23 mouse cellular contexts compared by ENCODE assay signal in genomic region chr9:114052031-114052430, GRCm38 (mm10). TPM values are rescaled to one million over a fixed set of nuclear protein-coding genes. Genes with fewer than 3 reads are reported as not detected.
A peak's percentile ranks its signal among the peaks of the same experiment; 100 is the strongest.
DNase-seq lines count a peak whose midpoint lies in the region; ATAC-seq and TF ChIP-seq lines count a peak whose summit lies in the region.
"Had no signal": no experiment of that assay in that cellular context is flagged by ENCODE, and none has a peak within 500 bp of the region (broad histone marks: within the 10 kb centered on the region; RNA-seq: fewer than 3 reads in every experiment).

No protein-coding gene starts in this region.

- 82% methylated on average over 4 of the region's 4 CpGs for WGBS in limb, embryonic 11.5 days
- 81% methylated on average over 4 of the region's 4 CpGs for WGBS in limb, embryonic 10.5 days
- 73% methylated on average over 4 of the region's 4 CpGs for WGBS in embryonic facial prominence, embryonic 14.5 days

- no peak overlapping the region for H3K4me2 ChIP-seq in limb, embryonic 11.5 days (ENCODE audit: low read depth, severe bottlenecking)
- H3K4me2 ChIP-seq in embryonic facial prominence, embryonic 14.5 days (ENCODE audit: low read depth, low read length) = no peak overlapping the region
- H3K4me2 ChIP-seq: hindbrain, embryonic 13.5 days; limb, embryonic 12.5 days; lung, embryonic 14.5 days; midbrain, embryonic 15.5 days; neural tube, embryonic 13.5 days; stomach, embryonic 15.5 days had no signal

- H3K27ac ChIP-seq in limb, embryonic 11.5 days (replicated peaks; ENCODE audit: low read depth, low read length) = no peak overlapping the region
- H3K27ac ChIP-seq in limb, embryonic 10.5 days = no peak overlapping the region
- no peak overlapping the region for H3K27ac ChIP-seq in embryonic facial prominence, embryonic 14.5 days (replicated peaks; ENCODE audit: low read depth, low read length)
- H3K27ac ChIP-seq: heart, adult 2 months; hindbrain, embryonic 13.5 days; limb, embryonic 12.5 days; liver, embryonic 14.5 days; midbrain, embryonic 15.5 days; neural tube, embryonic 13.5 days; stomach, embryonic 15.5 days had no signal

- H3K27me3 ChIP-seq in limb, embryonic 11.5 days (ENCODE audit: control insufficient read depth, insufficient read depth, low read length) = peaks cover 14% of the 10 kb centered on the region
- H3K27me3 ChIP-seq in limb, embryonic 10.5 days (ENCODE audit: low read depth, poor library complexity, severe bottlenecking) = peaks cover 25% of the 10 kb centered on the region
- H3K27me3 ChIP-seq in E14TG2a.4 (ENCODE audit: insufficient read depth, low read length) = peaks cover 21% of the 10 kb centered on the region
- peaks cover 19% of the 10 kb centered on the region for H3K27me3 ChIP-seq in embryonic facial prominence, embryonic 14.5 days (replicated peaks; ENCODE audit: control insufficient read depth, insufficient read depth, low read length)

- H3K9me3 ChIP-seq in limb, embryonic 11.5 days (ENCODE audit: control insufficient read depth, low read length) = no peaks in the 10 kb centered on the region
- H3K9me3 ChIP-seq in limb, embryonic 10.5 days (replicated peaks) = no peaks in the 10 kb centered on the region
- peaks cover 6% of the 10 kb centered on the region; the same call in 1 of the 2 replicates for H3K9me3 ChIP-seq in E14TG2a.4 (ENCODE audit: low read length)
- H3K9me3 ChIP-seq in embryonic facial prominence, embryonic 14.5 days (ENCODE audit: control insufficient read depth, low read length) = no peaks in the 10 kb centered on the region
- H3K9me3 ChIP-seq: hindbrain, embryonic 13.5 days; limb, embryonic 12.5 days; midbrain, embryonic 15.5 days; neural tube, embryonic 13.5 days; stomach, embryonic 15.5 days had no signal

- H3K9ac ChIP-seq in limb, embryonic 11.5 days (ENCODE audit: low read length) = no peak overlapping the region
- H3K9ac ChIP-seq in embryonic facial prominence, embryonic 14.5 days (ENCODE audit: low read depth, low read length) = no peak overlapping the region
- H3K9ac ChIP-seq: hindbrain, embryonic 13.5 days; limb, embryonic 12.5 days; liver, embryonic 14.5 days; lung, embryonic 14.5 days; midbrain, embryonic 15.5 days; neural tube, embryonic 13.5 days; stomach, embryonic 15.5 days had no signal

- H3K4me3 ChIP-seq in limb, embryonic 11.5 days (ENCODE audit: low read depth, low read length) = no peak overlapping the region
- H3K4me3 ChIP-seq in limb, embryonic 10.5 days = no peak overlapping the region
- H3K4me3 ChIP-seq in E14TG2a.4 (replicated peaks; ENCODE audit: low read length) = 0 out of 2 replicates have a peak overlapping the region, but pooled peaks have one; percentile 7
- no peak overlapping the region for H3K4me3 ChIP-seq in embryonic facial prominence, embryonic 14.5 days (ENCODE audit: low read depth, low read length)
- H3K4me3 ChIP-seq: heart, adult 2 months; hindbrain, embryonic 13.5 days; limb, embryonic 12.5 days; midbrain, embryonic 15.5 days; myocyte; neural tube, embryonic 13.5 days; stomach, embryonic 15.5 days had no signal

- no peaks in the 10 kb centered on the region for H3K36me3 ChIP-seq in limb, embryonic 11.5 days (ENCODE audit: control insufficient read depth, insufficient read depth, low read length)
- H3K36me3 ChIP-seq in limb, embryonic 10.5 days = no peaks in the 10 kb centered on the region
- no peaks in the 10 kb centered on the region for H3K36me3 ChIP-seq in E14TG2a.4 (ENCODE audit: insufficient read depth, low read length)
- no peaks in the 10 kb centered on the region for H3K36me3 ChIP-seq in embryonic facial prominence, embryonic 14.5 days (ENCODE audit: control insufficient read depth, insufficient read depth, low read length)
- H3K36me3 ChIP-seq: hindbrain, embryonic 13.5 days; limb, embryonic 12.5 days; midbrain, embryonic 15.5 days; neural tube, embryonic 13.5 days; stomach, embryonic 15.5 days had no signal

- peak; percentile 41; the same call in 1 of the 2 replicates for ATAC-seq in limb, embryonic 11.5 days (ENCODE audit: insufficient number of reproducible peaks, low FRiP score, low TSS enrichment, low read depth)
- 0 out of 2 replicates have a peak, but pooled peaks have one; percentile 12 for ATAC-seq in embryonic facial prominence, embryonic 14.5 days (ENCODE audit: low read depth)
- ATAC-seq in megakaryocyte-erythroid progenitor cell, adult 5-6 weeks (replicated peaks; ENCODE audit: low FRiP score, low TSS enrichment, poor library complexity, severe bottlenecking) = peak; percentile 33; the same call in 1 of the 2 replicates
- ATAC-seq: inflammation-experienced regulatory T-cells, adult 6 months; midbrain, embryonic 15.5 days had no signal

- DNase-seq in limb, embryonic 11.5 days (ENCODE audit: low spot score) = no peak
- DNase-seq in limb, embryonic 10.5 days (ENCODE audit: low spot score) = no peak
- no peak for DNase-seq in embryonic facial prominence, embryonic 14.5 days (ENCODE audit: low spot score)
- no peak for DNase-seq in cerebellum, postnatal 36 days
- no peak for DNase-seq in layer of hippocampus, postnatal 10 days (ENCODE audit: low spot score in 2 of 2)
- DNase-seq: adrenal gland, postnatal 25 days; cerebellum, adult 8-10 months; gastrocnemius, postnatal 25 days; heart, adult 2 months; heart, postnatal 36 days; lung, embryonic 14.5 days; right cerebral cortex, postnatal 4 days had no signal

- TF ChIP-seq CTCF in E14TG2a.4 (conservative IDR thresholded peaks at IDR 0.05; ENCODE audit: low read length) = no peak

- H3K4me1 ChIP-seq in limb, embryonic 11.5 days (ENCODE audit: control insufficient read depth, insufficient read depth, low read length) = no peaks in the 10 kb centered on the region
- H3K4me1 ChIP-seq in limb, embryonic 10.5 days = peaks cover 2% of the 10 kb centered on the region
- H3K4me1 ChIP-seq in E14TG2a.4 (replicated peaks; ENCODE audit: low read depth, low read length) = peaks cover 54% of the 10 kb centered on the region
- no peaks in the 10 kb centered on the region for H3K4me1 ChIP-seq in embryonic facial prominence, embryonic 14.5 days (ENCODE audit: control insufficient read depth, insufficient read depth, low read length)
- H3K4me1 ChIP-seq: midbrain, embryonic 15.5 days had no signal

RNA-seq across cellular contexts. Expression of gene Susd5, which starts 4.9 kb away (rescaled TPM):
- 0.64 and 1.7 TPM in 2 replicates for polyA plus RNA-seq in limb, embryonic 11.5 days (2014; fragmentation: Nextera tagmentation; extraction: Ambion mirVana)
- 0.13 and 0.66 TPM in 2 replicates for polyA plus RNA-seq in limb, embryonic 10.5 days (2016; fragmentation: Nextera tagmentation; extraction: Ambion mirVana)
- polyA plus RNA-seq in embryonic facial prominence, embryonic 14.5 days (2014; fragmentation: Nextera tagmentation; extraction: Ambion mirVana) = 9.2 and 16.1 TPM in 2 replicates
- not detected in 2 replicates for total RNA-seq in megakaryocyte-erythroid progenitor cell, adult 5-6 weeks (2014; fragmentation: Nextera tagmentation)
- total RNA-seq in megakaryocyte-erythroid progenitor cell, adult 5-6 weeks (2017) = not detected in 2 replicates
- 1 to 10 TPM; 1.6 to 2.3 TPM for total RNA-seq in layer of hippocampus, postnatal 10 days (2021)
- polyA plus RNA-seq: forebrain, embryonic 11.5 days; inflammation-experienced regulatory T-cells, adult 6 months had no signal

RNA-seq across cellular contexts. Expression of gene Fbxl2, which starts 6.0 kb away (rescaled TPM):
- 2.7 and 4.0 TPM in 2 replicates for polyA plus RNA-seq in limb, embryonic 11.5 days (2014; fragmentation: Nextera tagmentation; extraction: Ambion mirVana)
- 3.2 and 5.4 TPM in 2 replicates for polyA plus RNA-seq in limb, embryonic 10.5 days (2016; fragmentation: Nextera tagmentation; extraction: Ambion mirVana)
- 6.8 and 8.4 TPM in 2 replicates for polyA plus RNA-seq in embryonic facial prominence, embryonic 14.5 days (2014; fragmentation: Nextera tagmentation; extraction: Ambion mirVana)
- total RNA-seq in megakaryocyte-erythroid progenitor cell, adult 5-6 weeks (2014; fragmentation: Nextera tagmentation) = 2.6 and 4.0 TPM in 2 replicates
- 1.3 and 1.8 TPM in 2 replicates for total RNA-seq in megakaryocyte-erythroid progenitor cell, adult 5-6 weeks (2017)
- 10 to 100 TPM; 29.9 to 31.9 TPM for total RNA-seq in layer of hippocampus, postnatal 10 days (2021)
